Mouse (Mus musculus) adrenal gland, postnatal 4 days (tissue): ENCODE measurements around the gene Tbx6. TPM values are rescaled to one million over a fixed set of nuclear protein-coding genes. Genes with fewer than 3 reads are reported as not detected.

Experiments used
- DNase-seq, 2 experiments: peaks; one replicate each; pipeline ENCODE4 v3.0.0; 2021 to 2022; ENCODE audit warnings: low spot score in 2 of 2, mixed read lengths in 2 of 2
- long read RNA-seq, 2 experiments: library from polyadenylated mRNA; stranded (forward); transcript quantifications; one replicate each; pipeline ENCODE4 v2.0.0; 2021
- total RNA-seq, 2 experiments: library from RNA; stranded (reverse); gene quantifications; 2 replicates each; pipeline ENCODE4 v1.2.3; 2021

The Tbx6 gene
- under 1 TPM; 0.65 to 0.90 TPM for total RNA-seq
- long read RNA-seq, experiment 1, result 0 reads
- long read RNA-seq, experiment 2, partial matches to known transcripts, result 0 of 4 reads
- long read RNA-seq, experiment 2, other reads (novel, unspliced or antisense), result 4 of 4 reads

DNA sequence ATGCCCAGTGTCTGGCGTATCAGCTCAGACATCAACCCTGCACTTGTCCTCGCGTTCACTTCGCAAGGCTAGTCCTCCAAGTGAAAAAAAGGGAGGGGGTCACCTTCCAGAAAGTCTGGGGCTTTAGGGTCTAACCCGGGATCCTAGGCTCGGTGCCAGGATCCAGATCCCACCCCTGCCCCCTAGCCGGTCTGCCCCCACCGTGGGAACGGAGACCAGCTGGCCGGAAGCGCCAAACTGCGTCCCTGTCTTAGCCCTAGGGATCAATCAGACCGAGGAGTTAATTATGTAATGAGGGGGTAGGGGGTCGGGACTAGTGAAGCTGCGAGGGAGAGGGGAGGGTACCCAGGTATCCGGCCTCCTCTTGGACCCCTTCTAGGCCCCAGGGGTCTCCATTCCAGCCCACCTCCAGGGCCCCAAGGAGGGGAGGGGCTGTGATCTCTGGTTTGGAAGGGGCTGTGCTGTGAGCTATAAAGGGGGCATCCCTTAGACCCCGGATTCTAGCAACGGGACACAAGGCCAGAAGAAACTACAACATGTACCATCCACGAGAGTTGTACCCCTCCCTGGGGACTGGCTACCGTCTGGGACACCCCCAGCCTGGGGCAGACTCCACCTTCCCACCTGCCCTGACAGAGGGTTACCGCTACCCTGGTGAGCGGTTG lies at the start of gene Tbx6:
TSS of gene Tbx6 (plus strand) at position 513 of the 665 bp plus-strand sequence.
- DNase-seq, result no peak

DNA sequence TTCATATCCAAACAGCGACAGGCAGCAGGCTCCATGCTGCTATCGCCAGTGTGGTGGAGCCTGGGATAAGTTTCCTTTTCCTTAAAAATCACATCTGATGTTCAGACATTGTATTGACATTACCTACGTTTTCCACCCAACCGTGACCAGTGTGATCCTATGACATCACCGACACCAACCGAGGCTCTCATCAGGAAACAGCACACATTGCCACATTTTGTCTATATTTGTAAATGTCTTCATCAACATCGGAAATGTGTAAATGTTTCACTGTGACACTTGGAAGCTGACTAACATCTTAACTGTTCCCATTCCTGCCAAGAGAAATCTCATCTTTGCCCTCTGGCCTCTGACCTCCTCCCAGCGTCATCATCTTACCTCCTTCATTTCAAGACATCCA lies 45.2 kb upstream of the Tbx6 start:
- DNase-seq, result no peak

DNA sequence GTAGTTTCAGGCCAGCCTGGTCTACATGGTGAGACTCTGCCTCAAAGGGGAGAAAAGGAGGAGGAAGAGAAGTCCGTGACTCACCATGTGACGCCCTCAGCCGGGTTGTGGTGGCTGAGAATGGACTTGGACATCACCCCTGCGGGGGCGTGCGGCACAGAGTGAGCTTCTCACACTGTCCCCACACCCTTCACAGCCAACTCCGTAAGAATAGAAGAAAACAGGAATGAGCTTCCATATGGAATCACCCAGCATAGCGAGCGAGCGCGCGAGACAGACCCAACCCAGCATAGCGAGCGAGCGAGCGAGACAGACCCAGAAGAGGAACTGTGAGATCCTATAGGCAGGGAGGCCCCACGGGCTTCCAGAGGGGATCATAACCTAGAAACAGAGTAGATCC lies 41.7 kb upstream of the Tbx6 start:
- DNase-seq, result no peak

DNA sequence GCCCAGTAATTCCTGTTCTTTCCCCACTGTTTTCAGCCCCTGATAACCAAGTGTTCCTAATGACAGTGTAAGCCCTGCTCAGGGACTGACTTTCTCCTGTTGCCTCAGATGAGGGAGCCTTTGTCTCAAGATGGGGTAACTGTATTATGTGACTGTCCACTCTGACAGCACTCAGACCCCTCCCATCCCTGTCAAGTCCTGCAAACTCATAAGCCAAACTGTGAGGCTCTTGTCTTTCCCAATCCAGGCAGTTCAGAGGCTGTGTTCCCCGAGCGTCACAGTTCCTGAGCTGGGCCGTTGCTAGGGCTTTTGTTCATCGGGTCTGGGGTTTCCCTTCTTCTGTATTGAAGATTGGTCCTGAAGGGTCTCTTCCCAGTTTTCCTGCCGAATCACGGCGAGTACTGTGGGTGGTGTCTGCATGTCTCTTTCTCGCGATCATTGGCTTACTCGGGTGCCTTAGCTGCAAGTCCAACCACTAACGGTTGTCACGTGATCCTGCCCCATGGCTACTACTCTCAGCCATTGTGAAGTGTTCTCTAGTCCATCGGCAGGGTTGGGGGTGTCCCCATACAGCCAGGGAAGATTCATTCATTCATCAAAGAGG lies 41.0 kb upstream of the Tbx6 start:
- DNase-seq, result no peak

DNA sequence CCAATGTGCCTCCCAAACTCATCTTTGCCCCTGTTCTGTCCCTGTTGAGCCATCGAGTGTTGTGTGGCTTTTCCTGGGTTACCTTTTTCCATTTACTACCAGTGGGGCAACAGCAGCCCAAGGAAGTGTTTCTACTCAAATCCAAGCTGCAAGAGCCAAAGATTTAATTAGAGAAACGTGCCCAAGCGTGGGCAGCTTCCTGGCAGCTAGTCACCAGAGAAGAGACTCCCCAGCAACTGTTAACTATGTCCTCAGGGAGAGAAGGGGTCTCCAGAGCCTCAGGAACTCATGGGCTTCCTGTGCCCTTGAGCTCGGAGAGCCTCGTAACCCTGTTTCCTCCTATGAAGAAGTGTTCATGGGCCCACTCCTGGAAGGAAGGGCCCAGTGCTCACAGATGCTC lies 40.3 kb upstream of the Tbx6 start:
- no peak for DNase-seq

DNA sequence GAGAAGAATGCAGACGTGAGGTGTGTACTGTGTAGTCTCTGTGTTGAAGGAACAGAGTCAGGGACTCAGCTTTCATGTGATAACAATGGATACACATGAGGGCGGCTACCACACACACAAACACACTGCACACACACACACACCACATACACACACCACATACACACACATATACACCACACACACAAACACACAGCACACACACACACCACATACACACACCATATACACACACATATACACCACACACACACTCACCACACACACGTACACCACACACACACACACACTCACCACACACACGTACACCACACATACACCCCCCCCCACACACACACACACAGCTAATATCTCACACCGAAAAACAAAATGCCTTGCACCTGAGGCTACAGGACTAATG lies 39.8 kb upstream of the Tbx6 start:
- no peak for DNase-seq

DNA sequence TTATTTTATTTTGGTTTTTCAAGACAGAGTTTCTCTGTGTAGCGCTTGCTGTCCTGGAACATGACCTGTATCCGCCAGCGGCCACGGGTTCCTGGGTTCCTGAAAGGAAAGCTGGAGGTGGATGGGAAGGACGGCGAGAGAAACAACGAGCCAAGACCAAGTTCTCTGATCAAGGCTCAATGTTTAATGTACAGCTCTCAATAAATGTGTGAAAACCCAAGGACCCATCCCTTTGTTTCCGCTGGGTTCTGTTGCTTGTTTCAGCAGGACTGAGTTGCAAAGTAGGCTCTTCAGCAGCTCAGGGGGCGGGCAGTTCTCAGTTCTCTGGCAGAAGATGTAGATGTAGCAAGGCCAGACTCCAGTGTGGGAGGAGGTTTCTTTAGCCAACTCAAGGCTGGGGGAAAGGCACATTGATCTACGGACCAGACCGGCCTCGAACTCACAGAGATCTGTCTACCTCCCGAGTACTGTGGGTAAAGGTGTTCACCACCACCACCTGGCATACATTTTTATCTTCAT lies 39.3 kb upstream of the Tbx6 start:
- DNase-seq, result no peak

DNA sequence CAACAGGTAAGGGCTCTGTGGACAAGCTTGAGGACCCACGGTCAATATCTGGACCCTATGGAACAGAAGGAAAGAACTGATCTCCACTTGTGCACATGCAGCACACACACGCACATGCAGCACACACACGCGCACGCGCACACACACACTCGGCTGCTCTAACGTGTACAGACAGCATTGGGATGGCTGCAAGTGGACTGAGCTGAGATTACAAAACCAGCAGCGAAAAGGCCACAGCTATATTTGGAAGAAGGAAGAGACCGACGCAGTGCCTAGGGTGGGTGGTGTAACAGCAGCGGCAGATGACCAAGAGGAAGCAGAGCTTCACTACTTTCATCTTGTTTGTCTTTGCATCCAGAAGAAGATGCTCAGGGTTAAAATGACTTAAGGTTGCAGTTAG lies 35.2 kb upstream of the Tbx6 start:
- no peak for DNase-seq

DNA sequence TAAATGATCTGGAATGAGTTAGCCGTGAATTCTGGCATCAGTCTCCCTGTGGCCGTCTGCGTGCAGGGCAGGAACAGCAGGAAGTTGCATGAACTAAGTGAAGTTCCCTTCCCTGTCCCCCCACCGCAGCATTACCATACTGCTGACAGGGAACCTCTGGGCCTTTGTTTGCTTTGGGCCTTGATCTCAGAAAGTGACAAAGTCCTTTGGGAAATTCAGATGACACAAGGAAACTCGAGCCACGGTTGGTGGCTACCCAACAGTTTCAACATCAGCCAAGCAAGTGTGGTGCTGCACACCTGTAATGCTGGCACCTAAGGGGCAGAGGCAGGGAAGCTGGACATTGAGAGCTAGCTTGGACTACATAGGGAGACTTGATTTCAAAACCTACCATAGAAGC lies 34.5 kb upstream of the Tbx6 start:
- DNase-seq, result no peak

DNA sequence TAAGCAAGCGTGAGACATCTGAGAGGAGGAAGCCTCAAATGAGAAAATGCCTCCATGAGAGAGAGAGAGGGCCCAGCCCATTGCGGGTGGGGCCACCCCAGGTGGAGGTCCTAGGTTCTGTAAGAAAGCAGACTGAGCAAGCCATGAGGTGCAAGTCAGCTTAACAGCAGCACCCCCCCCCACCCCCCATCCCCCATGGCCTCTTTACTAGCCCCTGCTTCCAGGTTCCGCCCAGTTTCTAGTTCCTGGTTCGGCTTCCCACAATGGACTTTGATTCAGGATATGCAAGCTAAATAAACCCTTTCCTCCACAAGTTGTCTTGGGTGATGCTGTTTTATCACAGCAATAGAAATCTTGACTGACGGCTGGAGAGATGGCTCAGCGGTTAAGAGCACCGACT lies 32.5 kb upstream of the Tbx6 start:
- DNase-seq, result no peak

DNA sequence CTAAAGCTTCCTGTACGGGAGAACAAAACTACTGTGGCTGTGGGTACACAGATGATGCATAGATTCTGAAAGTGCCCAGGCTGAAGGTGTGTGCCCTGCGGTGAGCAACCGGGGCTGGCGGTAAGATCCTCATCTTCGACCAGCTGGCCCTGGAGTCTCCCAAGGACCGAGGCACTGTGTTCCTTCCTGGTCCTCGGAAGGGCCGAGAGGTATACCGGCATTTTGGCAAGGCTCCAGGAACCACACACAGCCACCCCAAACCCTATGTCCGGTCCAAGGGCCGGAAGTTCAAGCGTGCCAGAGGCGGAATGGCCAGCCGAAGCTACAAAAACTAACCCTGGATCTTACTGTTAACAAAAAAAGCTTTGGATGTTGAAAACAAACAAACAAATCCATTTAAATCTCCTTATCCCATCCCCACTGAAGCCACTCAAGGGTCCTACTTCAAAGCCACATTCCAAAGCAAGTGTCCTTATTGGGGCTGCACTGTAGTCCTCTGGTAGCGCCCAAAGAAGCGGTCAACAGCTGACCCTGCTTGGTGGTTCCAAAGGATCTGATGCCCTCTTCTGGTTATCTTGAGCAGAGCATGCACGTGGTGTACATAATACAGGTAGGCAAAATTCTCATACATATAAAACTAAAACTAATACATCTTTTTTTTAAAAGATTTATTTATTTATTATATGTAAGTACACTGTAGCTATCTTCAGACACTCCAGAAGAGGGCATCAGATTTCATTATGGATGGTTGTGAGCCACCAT lies 31.5 kb upstream of the Tbx6 start:
- DNase-seq, result no peak

DNA sequence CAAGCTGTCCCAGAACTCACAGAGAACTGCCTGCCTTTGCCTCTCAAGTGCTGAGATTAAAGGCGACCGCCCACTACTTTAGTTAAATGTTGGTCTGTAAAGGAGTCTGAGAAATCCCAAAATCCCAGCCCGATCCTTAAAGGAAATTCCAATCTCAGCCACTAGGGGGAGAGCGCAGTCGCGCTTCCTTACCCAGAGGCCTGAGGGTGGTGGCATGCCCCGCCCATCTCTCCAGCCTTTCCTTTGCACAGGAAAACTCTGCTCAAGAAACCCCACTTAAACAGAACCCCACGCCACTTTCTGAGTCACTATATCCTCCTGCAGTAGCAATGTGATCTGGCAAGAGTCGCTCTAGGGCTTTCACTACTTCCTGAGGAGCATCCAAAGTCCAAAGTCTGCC lies 26.4 kb upstream of the Tbx6 start:
- DNase-seq, result peak in 1 of 2 experiments; percentile 60

DNA sequence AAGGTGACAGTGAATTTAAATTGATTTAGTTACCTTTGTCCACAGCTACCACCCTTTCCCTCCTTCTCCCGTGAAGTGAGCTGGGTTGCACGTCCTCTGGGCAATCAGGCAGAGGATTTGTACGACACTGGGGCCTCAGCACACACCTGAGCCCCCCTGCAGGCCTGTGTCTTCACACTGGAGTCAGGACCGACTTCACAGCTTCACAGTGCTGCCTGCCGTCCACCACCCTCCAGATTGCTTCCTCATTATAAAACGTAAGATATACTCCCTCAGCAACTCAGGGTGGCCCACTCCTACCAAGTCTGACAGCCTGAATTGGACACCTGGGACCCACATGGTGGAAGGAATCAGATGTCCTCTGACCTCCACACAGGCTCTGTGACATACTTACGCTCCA lies 22.7 kb upstream of the Tbx6 start:
- no peak for DNase-seq

DNA sequence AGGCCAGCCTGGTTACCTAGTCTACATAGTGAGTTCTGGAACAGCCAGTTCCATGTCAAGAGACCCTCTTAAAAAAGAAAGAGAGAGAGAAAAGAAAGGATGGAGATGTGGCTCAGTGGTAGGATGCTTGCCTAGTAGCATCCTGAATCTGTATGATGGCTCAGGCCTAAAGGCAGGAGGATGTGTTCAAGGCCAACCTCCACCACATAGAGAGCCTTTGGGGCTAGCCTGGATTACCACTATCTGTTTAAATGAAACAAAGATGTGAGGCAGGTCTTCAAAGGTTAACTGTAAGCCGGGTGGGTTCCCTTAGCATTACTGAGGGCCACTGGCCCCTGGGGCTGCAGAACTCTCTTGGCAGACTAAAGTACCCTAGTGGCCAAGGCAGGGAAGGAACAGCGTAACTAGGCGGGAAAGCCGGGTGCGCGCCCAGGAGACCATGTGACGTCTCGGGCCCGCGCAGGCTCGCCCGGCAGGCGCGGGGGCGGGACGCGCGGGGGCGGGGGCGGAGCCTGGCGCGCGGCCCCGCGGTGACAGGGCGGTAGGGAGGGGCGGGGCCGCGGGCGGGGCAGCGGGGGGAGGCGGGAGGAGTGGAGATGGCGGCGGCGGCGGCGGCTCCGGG lies 22.1 kb upstream of the Tbx6 start, which contains the start of gene Mapk3:
TSS of gene Mapk3 (plus strand) at position 552 of the 622 bp plus-strand sequence.
- DNase-seq, result peak; percentile 76 to 77

DNA sequence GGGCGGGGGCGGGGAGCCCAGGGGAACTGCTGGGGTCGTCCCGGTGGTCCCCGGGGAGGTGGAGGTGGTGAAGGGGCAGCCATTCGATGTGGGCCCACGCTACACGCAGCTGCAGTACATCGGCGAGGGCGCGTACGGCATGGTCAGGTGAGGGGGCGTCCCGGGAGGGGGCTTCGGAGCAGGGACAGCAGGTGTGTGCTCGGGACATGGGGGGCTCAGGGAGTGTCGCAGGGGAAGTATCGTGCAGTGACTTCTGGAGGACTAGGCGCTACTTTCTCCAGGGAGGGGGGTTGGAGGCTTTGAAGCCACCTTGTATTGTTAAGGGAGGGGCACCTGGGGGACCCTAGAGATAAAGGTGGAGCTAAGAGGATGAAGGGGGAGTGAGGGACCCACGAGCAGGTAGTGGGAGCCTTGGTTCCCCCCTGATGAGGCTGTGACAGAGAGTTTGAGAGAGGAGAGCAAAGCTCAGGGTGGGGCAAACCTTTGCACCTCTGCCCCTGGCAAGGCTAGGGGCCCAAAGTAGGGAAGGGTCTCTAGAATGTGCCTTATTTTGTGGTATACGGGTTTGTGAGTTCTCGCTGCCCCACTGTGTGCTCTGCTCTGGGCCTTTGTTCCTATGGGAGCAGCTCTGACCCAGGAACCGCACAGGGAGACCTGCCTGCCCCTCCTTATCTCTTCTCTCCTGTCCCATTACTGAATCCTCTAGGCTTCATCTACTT lies 21.5 kb upstream of the Tbx6 start:
- DNase-seq, result no peak

DNA sequence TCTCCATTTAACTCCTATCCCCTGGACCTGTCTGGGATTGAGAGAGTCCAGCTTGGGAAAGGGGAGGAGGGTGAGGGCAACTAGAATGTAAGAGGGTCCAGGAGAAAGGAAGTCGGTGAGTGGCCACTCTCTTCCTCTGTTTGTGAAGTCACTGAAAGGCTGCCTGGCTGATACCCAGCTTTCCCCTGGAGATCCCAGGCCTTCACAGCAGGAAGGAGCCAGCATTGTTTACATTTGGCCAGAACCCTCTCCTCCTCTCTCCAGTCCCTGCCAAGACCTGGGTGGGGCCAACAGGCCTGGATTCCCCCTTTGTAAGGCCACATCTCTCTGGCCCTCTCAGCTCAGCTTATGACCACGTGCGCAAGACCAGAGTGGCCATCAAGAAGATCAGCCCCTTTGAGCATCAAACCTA lies 20.9 kb upstream of the Tbx6 start:
- no peak for DNase-seq

DNA sequence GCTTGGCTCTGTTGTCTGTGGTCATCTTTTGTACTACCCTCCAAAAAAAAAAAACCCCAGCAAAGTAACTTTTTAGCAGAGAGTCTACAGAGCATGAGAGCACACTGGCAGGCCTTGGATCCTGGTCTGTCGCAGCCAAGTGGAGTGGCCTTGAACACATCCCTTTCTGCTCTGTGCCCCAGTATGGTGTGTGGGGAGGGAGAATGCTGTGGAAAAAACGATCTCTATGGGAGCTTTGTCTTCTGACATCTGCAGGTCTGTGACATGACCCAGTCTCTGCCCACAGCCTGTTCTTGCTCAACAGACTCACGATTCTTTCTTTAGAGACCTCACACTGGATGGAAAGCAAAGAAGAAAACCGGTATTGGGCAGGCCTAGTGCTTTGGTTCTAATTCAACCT lies 20.3 kb upstream of the Tbx6 start:
- DNase-seq, result no peak

DNA sequence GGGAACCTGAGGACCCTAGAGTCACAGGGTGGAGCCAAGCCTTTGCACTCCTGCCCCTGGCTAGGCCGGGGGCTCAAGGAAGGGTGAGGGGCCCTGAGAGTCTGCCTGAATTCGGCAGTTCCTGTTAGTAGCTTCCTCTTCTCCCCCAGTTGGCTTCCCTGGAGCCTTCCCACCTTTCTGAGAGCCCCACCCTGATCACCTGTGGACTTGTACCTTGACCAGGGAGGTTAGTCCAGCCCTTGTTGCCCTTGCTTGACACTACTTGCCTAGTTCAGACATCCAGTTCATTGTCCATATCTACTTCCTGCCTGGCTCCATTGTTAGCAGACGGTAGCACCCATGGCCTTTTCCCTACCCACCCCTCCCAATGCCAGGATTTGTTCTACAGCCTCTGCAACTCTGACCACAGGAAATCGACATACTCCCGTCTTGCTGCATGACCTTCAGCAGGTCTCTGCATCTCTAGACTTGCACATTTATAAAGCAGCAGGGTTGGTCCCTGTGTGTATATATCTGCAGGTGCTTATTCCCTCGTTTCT lies 19.7 kb upstream of the Tbx6 start:
- no peak for DNase-seq

DNA sequence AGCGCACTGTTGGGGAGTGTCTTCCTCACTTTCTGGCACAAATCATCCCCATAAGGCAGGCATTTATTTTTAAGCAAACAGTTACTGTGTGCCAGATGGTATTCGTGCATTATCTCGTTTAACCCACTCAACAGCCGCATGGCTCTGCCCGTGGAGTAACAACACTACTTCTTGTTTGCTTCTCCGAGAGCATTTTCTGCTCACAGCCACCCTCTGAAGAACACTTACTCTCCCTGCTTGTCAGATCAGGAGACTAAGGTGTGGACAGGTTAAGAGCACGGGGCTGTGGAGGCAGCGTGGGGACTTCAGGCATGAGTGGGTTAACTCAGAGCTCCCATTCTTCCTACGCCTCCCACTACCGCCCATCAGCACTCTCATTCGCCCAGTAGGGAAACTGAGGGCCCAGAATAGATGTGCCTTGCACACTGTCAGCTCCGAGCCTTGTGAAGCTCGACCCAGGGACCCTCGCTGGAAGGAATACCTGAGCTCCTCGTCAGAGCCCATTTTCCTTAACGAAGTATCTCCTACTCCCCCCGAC lies 18.7 kb upstream of the Tbx6 start:
- DNase-seq, result no peak

DNA sequence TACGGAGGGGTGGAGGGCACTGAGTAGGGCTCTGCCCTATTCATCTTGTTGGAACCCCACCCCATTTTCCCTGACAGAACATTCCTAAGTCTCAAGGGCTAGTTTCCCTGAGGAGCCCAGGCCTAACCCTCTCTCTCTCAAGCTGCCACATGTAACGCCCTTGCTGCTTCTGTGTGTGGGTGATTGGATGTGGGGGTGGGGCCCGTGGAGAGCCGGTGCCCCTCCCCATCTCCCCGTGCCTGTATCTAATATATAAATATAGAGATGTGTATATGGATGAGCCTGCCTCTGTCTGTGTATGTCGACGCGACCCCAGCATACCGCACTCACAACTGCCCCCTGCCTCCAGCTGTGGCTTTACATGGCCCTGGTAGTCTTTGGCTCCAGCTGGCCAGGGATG lies 15.7 kb upstream of the Tbx6 start:
- DNase-seq, result no peak
